Mouse (Mus musculus): Measurements from ENCODE around the gene Castor1.

GRCm38 (mm10) chr11:4174586-4174985 is 43.4 kb upstream of the Castor1 start:
- no peak for TF ChIP-seq CTCF (IDR thresholded peaks at IDR 0.05; ENCODE audit: extremely low read depth, insufficient read depth, low read length)
- no peak for TF ChIP-seq POLR2A (IDR thresholded peaks at IDR 0.05; ENCODE audit: extremely low read depth, insufficient read depth, low read length)
